Mouse (Mus musculus) cerebellum, adult (tissue): ENCODE results near the gene Scfd2.
A peak's percentile ranks its signal among the peaks of the same experiment; 100 is the strongest.

ENCODE experiments used
- ATAC-seq: cut with Nextera tagmentation; 2 replicates; pipeline ENCODE4 v1.9.2; 2017; ENCODE audit warnings: mild to moderate bottlenecking, moderate library complexity, mixed read lengths; ENCODE audit not compliant: insufficient number of reproducible peaks, low FRiP score, low TSS enrichment

Gene Scfd2

GRCm38 (mm10) chr5:74531630-74532280, at the start of gene Scfd2:
Gene Scfd2, minus strand, starts transcription at chr5:74531759.
- ATAC-seq = peak; percentile 84

GRCm38 (mm10) chr5:74571767-74572166, 40.2 kb upstream of the Scfd2 start:
- ATAC-seq = no peak

GRCm38 (mm10) chr5:74561151-74561550, 29.6 kb upstream of the Scfd2 start:
- no peak for ATAC-seq

GRCm38 (mm10) chr5:74549566-74549965, 18.0 kb upstream of the Scfd2 start:
- ATAC-seq = no peak

GRCm38 (mm10) chr5:74545606-74546005, 14.0 kb upstream of the Scfd2 start:
- no peak for ATAC-seq

- ATAC-seq = no peak
Measured at GRCm38 (mm10) chr5:74536180-74536947, 4.8 kb upstream of the Scfd2 start.

GRCm38 (mm10) chr5:74535240-74536021, 3.9 kb upstream of the Scfd2 start, which contains the start of gene Fip1l1:
Gene Fip1l1, plus strand, starts transcription at chr5:74535449.
- peak; percentile 85 for ATAC-seq

GRCm38 (mm10) chr5:74530785-74531184, 774 bp downstream of the Scfd2 start:
- ATAC-seq = no peak

GRCm38 (mm10) chr5:74527025-74527424, 4.5 kb downstream of the Scfd2 start:
- ATAC-seq = no peak

GRCm38 (mm10) chr5:74511686-74512085, 19.9 kb downstream of the Scfd2 start:
- ATAC-seq = peak; percentile 94

- no peak for ATAC-seq
Measured at GRCm38 (mm10) chr5:74492705-74493104, 38.9 kb downstream of the Scfd2 start.

GRCm38 (mm10) chr5:74484646-74485045, 46.9 kb downstream of the Scfd2 start:
- ATAC-seq = no peak

GRCm38 (mm10) chr5:74482633-74483032, 48.9 kb downstream of the Scfd2 start:
- no peak for ATAC-seq

- ATAC-seq = no peak
Measured at GRCm38 (mm10) chr5:74482034-74482433, 49.5 kb downstream of the Scfd2 start.

GRCm38 (mm10) chr5:74480409-74480808, 51.1 kb downstream of the Scfd2 start:
- no peak for ATAC-seq

- ATAC-seq = no peak
Measured at GRCm38 (mm10) chr5:74479947-74480346, 51.6 kb downstream of the Scfd2 start.

- ATAC-seq = no peak
Measured at GRCm38 (mm10) chr5:74479157-74479556, 52.4 kb downstream of the Scfd2 start.

- no peak for ATAC-seq
Measured at GRCm38 (mm10) chr5:74476551-74476950, 55.0 kb downstream of the Scfd2 start.

- no peak for ATAC-seq
Measured at GRCm38 (mm10) chr5:74473117-74473516, 58.4 kb downstream of the Scfd2 start.

- ATAC-seq = no peak
Measured at GRCm38 (mm10) chr5:74470819-74471218, 60.7 kb downstream of the Scfd2 start.

- ATAC-seq = no peak
Measured at GRCm38 (mm10) chr5:74469620-74470019, 61.9 kb downstream of the Scfd2 start.
